Mouse (Mus musculus): ENCODE data around the gene Ttc41. TPM values are rescaled to one million over a fixed set of nuclear protein-coding genes. Genes with fewer than 3 reads are reported as not detected.

The Ttc41 gene
- polyA plus RNA-seq, 1 experiment from 2014 or later: 2.4 TPM

DNA sequence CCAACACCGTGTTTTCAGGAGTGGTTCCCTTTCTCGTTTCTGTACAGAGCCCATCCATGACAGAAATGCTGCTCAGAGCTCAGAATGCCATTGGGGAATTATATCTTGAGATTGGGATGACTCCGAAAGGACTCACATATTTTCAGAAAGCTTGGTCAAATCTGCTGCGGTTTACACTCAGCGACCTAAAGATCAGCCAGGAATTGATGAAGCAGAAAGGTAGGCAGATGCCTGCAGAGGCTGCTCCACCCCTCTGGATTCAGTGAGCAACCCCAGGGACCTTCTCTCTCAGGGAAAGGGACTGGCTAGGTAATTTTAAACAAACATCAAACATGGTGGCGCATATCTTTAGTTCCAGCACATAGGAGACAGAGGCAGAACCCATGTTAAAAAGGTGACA, 52.6 kb downstream of the Ttc41 start:
- ATAC-seq (replicated peaks): no peak
- no peaks in the 10 kb centered on the region for H3K27me3 ChIP-seq (replicated peaks)
- H3K36me3 ChIP-seq (replicated peaks): no peaks in the 10 kb centered on the region
- no peak overlapping the region for H3K27ac ChIP-seq
- no peaks in the 10 kb centered on the region for H3K9me3 ChIP-seq
- WGBS: 91% methylated on average over 6 of the region's 6 CpGs
- no peak overlapping the region for H3K4me2 ChIP-seq
- no peak overlapping the region for H3K9ac ChIP-seq
- no peaks in the 10 kb centered on the region for H3K4me1 ChIP-seq
- no peak overlapping the region for H3K4me3 ChIP-seq

DNA sequence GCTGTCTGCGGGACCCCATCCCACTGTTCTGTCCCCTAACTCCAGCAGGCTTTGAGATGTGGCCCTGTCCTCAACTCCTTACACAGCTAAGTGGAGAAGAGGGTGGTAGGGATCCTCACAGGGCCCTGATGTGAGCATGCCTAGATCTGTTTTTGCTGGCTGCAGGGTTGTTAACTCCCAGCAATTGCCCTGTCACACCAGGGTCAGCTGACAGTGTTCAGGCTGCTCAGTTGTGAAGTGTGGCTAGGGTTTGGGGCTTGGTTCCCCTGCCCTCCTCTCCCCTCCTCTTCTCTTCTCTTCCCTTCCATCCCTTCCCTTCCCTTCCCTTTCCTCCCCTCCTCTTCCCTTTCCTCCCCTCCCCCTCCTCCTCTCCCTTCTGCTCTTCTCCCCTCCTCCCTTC, 55.6 kb downstream of the Ttc41 start:
- H3K4me2 ChIP-seq: no peak overlapping the region
- H3K27me3 ChIP-seq (replicated peaks): no peaks in the 10 kb centered on the region
- ATAC-seq (replicated peaks): peak; percentile 40
- H3K9me3 ChIP-seq: no peaks in the 10 kb centered on the region
- H3K4me1 ChIP-seq: no peaks in the 10 kb centered on the region
- 93% methylated on average over 1 of the region's 1 CpGs for WGBS
- H3K27ac ChIP-seq: peak overlapping the region; percentile 56; the same call in 1 of the 2 replicates
- no peak overlapping the region for H3K4me3 ChIP-seq
- H3K36me3 ChIP-seq (replicated peaks): no peaks in the 10 kb centered on the region
- no peak overlapping the region for H3K9ac ChIP-seq

DNA sequence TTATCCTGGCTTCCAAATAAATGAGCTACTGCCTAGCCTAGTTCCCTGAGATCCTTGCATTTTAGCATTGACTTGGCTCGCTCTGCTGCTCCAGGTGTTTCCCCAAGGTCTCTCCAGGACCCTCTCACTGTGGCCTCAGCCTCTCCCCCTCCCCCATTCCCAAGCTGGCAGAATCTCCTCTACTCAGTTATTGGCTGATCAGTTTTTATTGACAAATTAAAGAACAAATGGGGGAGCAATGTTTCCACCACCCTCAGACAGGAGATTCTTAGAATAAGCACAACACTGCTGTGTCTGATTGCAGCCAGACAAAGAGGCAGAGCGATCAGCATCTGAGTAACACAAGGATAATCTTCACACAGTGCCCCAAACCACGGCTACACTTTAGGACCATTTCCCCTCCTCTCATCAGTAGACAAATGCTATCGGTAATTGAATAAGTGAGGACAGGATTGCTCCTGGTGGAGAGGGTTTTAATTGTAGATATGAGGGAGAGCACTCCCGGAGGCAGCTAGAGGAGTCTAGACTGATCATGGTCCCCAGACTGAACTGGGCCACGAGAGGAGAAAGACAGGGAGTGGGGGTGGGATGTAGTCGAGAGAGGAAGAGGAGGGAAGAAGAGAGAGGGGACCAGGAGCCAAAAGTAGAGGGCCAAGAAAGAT, 56.2 kb downstream of the Ttc41 start:
- Histone ChIP-seq H3K36me3 (replicated peaks) (no peaks in the 10 kb centered on the region), H3K4me2 (no peak overlapping the region), H3K27me3 (replicated peaks) (no peaks in the 10 kb centered on the region), H3K4me3 (no peak overlapping the region), H3K4me1 (no peaks in the 10 kb centered on the region), H3K27ac (peak overlapping the region; percentile 56), H3K9ac (no peak overlapping the region), H3K9me3 (no peaks in the 10 kb centered on the region)
- 50% methylated on average over 7 of the region's 7 CpGs for WGBS
- peak; percentile 79 for ATAC-seq (replicated peaks)

DNA sequence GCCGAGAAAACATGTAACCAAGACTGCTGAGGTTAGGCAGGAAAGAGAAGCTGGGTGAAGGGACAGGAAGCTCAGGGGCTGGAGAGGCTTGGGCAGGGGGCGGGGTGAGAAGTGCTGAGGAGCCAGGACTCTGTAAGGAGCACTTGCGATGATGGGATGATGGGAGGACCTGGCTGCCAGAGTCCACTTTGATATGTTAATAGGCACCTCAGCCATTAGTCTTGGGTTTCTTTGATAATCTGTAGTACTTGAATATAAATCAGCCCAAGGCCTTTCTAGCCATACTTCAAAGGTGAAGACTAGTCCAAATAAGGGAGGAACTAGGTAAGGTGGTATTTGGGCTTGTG, 56.7 kb downstream of the Ttc41 start:
- no peak overlapping the region for H3K9ac ChIP-seq
- H3K27me3 ChIP-seq (replicated peaks): no peaks in the 10 kb centered on the region
- H3K36me3 ChIP-seq (replicated peaks): no peaks in the 10 kb centered on the region
- ATAC-seq (replicated peaks): peak; percentile 43
- H3K27ac ChIP-seq: peak overlapping the region; percentile 56
- no peak overlapping the region for H3K4me3 ChIP-seq
- WGBS: 57% methylated on average over 3 of the region's 3 CpGs
- no peaks in the 10 kb centered on the region for H3K9me3 ChIP-seq
- H3K4me2 ChIP-seq: no peak overlapping the region
- H3K4me1 ChIP-seq: no peaks in the 10 kb centered on the region

DNA sequence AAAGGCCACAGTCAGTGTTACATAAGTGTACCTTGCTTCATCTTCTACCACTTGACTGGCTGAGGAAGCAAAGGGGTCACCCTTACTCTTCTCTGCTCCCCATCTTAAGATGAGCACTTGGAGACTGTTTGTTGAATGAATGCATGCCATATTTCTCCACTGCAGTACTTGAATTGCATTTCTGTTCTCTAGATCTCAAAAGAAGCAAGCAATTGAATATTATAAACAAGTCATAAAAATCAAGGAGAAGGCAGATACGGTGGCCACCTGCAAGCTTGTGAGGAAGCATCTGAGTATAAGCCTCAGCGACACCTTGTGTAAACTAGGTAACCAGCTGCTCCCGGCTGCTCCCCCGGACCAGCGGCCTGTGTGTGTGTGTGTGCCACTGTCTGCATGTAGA, 58.1 kb downstream of the Ttc41 start, which contains the start of gene Gm49358:
Gene Gm49358, plus strand, starts transcription at position 301 of the 400 bp plus-strand sequence.
- Histone ChIP-seq H3K4me1 (no peaks in the 10 kb centered on the region), H3K9me3 (no peaks in the 10 kb centered on the region), H3K36me3 (replicated peaks) (no peaks in the 10 kb centered on the region), H3K4me2 (no peak within 1 kb of the TSS), H3K9ac (no peak within 1 kb of the TSS), H3K27ac (no peak within 1 kb of the TSS), H3K4me3 (no peak within 1 kb of the TSS), H3K27me3 (replicated peaks) (no peaks in the 10 kb centered on the region)
- ATAC-seq (replicated peaks): no peak
- WGBS: 93% methylated on average over 5 of the region's 5 CpGs

DNA sequence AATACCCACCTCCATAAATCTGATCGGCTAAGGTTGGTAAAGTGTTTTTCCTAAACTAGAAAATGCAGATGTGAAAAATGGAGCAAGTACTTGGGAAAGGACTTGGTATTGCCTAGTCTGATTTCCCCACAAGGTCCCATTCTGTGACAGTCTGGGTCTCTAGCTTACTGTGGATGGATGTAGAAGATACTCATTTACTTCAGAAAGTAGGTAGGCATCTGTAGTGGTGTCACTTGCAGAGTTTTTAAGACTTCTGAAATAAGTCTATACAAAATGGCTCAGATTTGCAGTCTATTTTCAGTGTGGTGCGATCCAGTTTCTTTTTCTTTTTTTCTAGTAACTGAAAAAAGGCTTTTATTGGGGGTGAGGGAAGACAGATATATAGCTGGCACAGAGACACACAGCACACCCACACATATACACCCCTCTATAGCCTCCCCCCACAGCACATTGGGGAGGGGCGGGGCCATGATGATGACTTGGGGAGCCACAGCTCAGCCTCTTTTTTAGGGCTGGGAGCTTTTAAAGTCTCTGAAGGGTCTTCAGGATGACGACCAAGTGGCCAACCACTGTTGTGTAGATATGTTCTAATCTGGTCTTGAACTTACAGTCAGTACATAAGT, 59.8 kb downstream of the Ttc41 start:
- Histone ChIP-seq H3K4me2 (no peak overlapping the region), H3K27ac (no peak overlapping the region), H3K9me3 (no peaks in the 10 kb centered on the region), H3K36me3 (replicated peaks) (no peaks in the 10 kb centered on the region), H3K9ac (no peak overlapping the region), H3K4me1 (peaks cover 12% of the 10 kb centered on the region), H3K27me3 (replicated peaks) (no peaks in the 10 kb centered on the region), H3K4me3 (no peak overlapping the region)
- 88% methylated on average over 4 of the region's 4 CpGs for WGBS
- ATAC-seq (replicated peaks): no peak

DNA sequence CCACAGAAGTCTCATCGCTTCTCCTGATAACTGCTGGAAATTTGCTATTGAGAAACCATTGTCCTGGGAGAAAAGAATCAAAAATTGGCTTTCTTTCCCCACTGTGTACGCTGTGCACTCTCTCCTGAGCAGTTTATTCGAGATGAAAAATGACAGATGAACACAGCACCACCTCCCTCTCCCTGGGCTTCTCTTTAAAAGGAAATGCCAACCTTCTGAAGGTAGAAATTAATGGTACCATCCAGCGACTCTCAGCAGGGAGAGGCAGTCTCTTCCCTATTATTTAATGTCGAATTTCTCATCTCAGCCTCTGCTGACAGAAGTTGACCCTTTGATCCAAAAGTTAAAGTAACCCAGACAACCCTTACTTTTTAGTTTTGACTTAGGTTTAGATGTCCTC, 63.6 kb downstream of the Ttc41 start:
- Histone ChIP-seq H3K4me2 (no peak overlapping the region), H3K9ac (no peak overlapping the region), H3K36me3 (replicated peaks) (no peaks in the 10 kb centered on the region), H3K27ac (peak overlapping the region; percentile 51), H3K27me3 (replicated peaks) (no peaks in the 10 kb centered on the region), H3K9me3 (no peaks in the 10 kb centered on the region), H3K4me3 (no peak overlapping the region), H3K4me1 (peaks cover 12% of the 10 kb centered on the region)
- 52% methylated on average over 5 of the region's 5 CpGs for WGBS
- peak; percentile 67; the same call in 1 of the 2 replicates for ATAC-seq (replicated peaks)

DNA sequence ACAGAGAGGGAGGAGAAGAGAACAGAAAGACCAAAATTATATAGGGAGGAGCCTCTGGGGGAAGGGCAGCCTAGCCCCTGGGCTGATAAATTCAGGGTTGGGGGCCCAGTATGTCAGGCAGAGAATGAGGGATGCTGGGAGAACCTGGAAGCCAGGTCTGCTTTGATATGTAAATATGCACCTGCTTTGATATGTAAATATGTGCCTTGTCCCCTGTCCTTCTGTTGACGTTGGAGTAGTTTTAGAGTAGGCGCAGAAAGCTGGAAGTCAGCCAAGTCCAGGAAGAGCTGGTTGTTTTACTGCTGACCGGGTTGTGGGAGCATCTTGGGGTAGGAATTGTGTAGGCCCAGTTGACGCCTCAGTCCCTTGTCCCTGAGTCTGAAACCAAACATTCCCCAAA, 64.2 kb downstream of the Ttc41 start:
- peak; percentile 70 for ATAC-seq (replicated peaks)
- Histone ChIP-seq H3K4me2 (no peak overlapping the region), H3K36me3 (replicated peaks) (no peaks in the 10 kb centered on the region), H3K27ac (peak overlapping the region; percentile 51), H3K9me3 (no peaks in the 10 kb centered on the region), H3K4me3 (no peak overlapping the region), H3K27me3 (replicated peaks) (no peaks in the 10 kb centered on the region), H3K9ac (no peak overlapping the region), H3K4me1 (peaks cover 12% of the 10 kb centered on the region)
- WGBS: 27% methylated on average over 4 of the region's 4 CpGs

DNA sequence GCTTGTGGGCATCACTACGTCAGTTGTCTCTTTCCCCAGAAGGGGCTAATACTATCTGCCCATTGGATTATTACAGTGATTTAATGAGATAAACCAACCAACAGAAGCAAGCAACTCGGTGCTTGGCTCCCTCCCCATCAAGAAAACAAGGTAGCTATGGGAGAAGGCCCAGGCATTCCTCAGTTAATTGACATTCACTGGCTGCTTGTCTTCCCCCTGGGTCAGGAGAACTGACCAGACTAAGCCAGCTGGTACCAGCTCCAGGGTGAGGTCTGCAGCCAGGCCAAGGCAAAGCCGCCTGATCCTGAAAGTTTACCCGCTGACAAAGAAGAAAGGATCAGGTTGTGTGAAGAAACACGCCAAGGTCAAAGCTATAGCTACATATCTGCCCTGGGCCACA, 66.1 kb downstream of the Ttc41 start:
- Histone ChIP-seq H3K4me2 (no peak overlapping the region), H3K36me3 (replicated peaks) (no peaks in the 10 kb centered on the region), H3K4me3 (no peak overlapping the region), H3K27me3 (replicated peaks) (no peaks in the 10 kb centered on the region), H3K9ac (no peak overlapping the region), H3K27ac (no peak overlapping the region), H3K4me1 (peaks cover 12% of the 10 kb centered on the region), H3K9me3 (no peaks in the 10 kb centered on the region)
- ATAC-seq (replicated peaks): no peak
- WGBS: 82% methylated on average over 5 of the region's 5 CpGs

DNA sequence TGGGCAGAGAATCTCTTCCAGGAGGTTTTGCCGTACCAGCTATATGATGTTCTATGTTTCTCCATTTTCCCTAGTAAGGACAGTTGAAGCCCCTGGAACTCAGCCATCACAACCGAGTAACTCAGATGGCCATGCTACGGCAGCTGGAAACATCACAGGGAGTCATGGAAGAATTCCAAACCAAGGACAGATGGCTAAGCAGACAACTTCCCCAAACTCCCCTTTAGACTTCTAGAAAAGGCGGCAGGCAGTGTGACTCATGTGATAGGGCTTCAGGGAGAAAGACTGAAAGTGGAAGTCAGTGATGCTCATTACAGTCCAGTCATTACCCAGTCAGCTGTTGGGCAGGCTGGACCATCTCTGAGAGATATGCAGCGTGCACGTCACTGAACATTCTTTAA, 66.6 kb downstream of the Ttc41 start:
- H3K4me1 ChIP-seq: peaks cover 12% of the 10 kb centered on the region
- H3K4me3 ChIP-seq: no peak overlapping the region
- H3K9me3 ChIP-seq: no peaks in the 10 kb centered on the region
- no peak overlapping the region for H3K9ac ChIP-seq
- no peak overlapping the region for H3K27ac ChIP-seq
- no peak for ATAC-seq (replicated peaks)
- H3K27me3 ChIP-seq (replicated peaks): no peaks in the 10 kb centered on the region
- WGBS: 74% methylated on average over 6 of the region's 6 CpGs
- no peak overlapping the region for H3K4me2 ChIP-seq
- no peaks in the 10 kb centered on the region for H3K36me3 ChIP-seq (replicated peaks)

DNA sequence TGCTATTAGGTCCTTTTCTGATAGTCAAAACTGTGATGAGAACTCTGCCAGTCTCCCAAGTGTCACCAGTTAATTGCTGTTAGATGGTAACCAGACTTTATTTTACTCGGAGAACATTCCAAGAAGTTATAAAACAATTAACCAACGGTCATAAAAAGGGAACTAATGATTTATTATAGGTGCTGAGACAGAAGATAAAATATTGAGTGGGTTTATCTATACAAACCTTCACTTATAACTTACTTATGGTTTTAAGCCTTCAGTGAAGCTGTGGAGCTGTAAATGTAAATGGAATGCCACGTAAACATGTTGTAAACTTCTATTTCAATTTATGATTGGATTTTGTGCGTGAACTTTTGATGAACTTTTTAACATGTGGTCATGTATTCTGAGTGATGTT, 67.7 kb downstream of the Ttc41 start:
- Histone ChIP-seq H3K9me3 (no peaks in the 10 kb centered on the region), H3K36me3 (replicated peaks) (no peaks in the 10 kb centered on the region), H3K27me3 (replicated peaks) (no peaks in the 10 kb centered on the region), H3K4me1 (peaks cover 19% of the 10 kb centered on the region), H3K4me3 (no peak overlapping the region), H3K4me2 (no peak overlapping the region), H3K9ac (no peak overlapping the region), H3K27ac (no peak overlapping the region)
- ATAC-seq (replicated peaks): no peak
- WGBS: 84% methylated on average over 4 of the region's 4 CpGs

DNA sequence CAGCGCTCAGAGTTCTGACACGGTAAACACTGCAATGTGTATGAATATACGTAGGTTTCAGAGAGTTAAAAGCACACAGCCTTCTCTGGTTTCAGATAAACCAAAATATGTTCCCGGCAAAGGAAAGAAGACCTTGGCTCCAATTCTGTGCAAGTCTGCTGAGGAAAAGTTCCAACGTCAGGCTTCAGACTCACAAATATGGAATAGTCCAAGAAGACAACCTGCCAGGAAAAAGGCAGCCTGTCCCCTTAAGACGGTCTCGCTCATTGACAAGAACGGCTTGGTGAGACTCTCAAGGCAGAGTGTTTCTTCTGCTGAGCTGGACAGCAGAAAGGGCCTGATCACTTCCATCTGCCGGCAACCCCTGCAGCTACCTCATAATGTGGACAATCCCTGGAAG, 70.7 kb downstream of the Ttc41 start:
- H3K9ac ChIP-seq: no peak overlapping the region
- peaks cover 19% of the 10 kb centered on the region for H3K4me1 ChIP-seq
- ATAC-seq (replicated peaks): no peak
- H3K27me3 ChIP-seq (replicated peaks): no peaks in the 10 kb centered on the region
- no peak overlapping the region for H3K4me2 ChIP-seq
- no peaks in the 10 kb centered on the region for H3K9me3 ChIP-seq
- no peak overlapping the region for H3K4me3 ChIP-seq
- 84% methylated on average over 9 of the region's 9 CpGs for WGBS
- no peaks in the 10 kb centered on the region for H3K36me3 ChIP-seq (replicated peaks)
- no peak overlapping the region for H3K27ac ChIP-seq

All from midbrain, embryonic 15.5 days (tissue).